Mouse (Mus musculus) thymus, adult 18-20 months (tissue): ENCODE data around the gene Tex13c2.
A peak's percentile ranks its signal among the peaks of the same experiment; 100 is the strongest.

Experiments
- DNase-seq, 2 experiments: peaks; one replicate each; pipeline ENCODE4 v3.0.0; 2022; ENCODE audit warnings: mixed read lengths in 2 of 2

Gene Tex13c2

GRCm38 (mm10) chrX:42489446-42489845 lies at the start of gene Tex13c2:
Gene Tex13c2 (plus strand): TSS chrX:42489691.
- DNase-seq, result no peak

DNA sequence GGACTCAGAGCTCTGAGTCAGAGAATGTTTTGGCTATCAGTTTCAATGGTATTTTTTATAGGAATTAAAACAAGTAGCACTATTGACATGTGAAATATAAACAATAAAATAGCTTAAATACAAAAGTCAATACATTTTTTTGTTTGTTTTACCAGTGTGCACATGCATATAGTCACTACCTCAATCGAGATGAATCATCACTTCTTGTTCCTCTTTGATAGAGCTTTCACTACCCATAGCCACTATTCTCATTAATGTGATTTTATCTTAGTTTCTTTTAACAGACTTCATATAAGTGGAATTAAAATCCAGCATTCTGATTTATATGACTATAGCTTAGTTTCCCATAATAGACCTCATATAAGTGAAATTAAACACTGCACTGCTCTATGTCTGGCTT lies 39.2 kb upstream of the Tex13c2 start:
- DNase-seq, result no peak

GRCm38 (mm10) chrX:42453001-42453400 lies 36.5 kb upstream of the Tex13c2 start:
- no peak for DNase-seq

DNA sequence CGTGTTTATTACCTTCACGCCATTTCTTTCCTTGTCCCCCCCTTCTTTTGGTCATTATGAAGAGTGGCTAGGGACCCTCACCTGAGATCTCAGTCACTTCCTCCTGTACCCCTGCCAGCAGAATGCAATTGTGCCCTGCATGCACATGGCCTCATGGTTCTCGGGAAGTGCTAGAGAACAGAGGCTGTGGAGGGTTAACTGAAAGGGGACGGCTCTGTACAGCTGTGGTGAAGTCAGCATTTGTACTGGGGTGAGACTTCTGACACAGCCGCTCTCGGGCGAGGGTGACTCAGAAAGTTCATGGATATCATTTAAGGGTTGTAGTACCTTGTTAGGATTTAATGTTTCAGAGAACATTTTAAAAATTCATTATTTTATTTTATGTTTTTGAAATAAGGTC lies 35.0 kb upstream of the Tex13c2 start:
- DNase-seq, result peak; percentile 24 to 55

DNA sequence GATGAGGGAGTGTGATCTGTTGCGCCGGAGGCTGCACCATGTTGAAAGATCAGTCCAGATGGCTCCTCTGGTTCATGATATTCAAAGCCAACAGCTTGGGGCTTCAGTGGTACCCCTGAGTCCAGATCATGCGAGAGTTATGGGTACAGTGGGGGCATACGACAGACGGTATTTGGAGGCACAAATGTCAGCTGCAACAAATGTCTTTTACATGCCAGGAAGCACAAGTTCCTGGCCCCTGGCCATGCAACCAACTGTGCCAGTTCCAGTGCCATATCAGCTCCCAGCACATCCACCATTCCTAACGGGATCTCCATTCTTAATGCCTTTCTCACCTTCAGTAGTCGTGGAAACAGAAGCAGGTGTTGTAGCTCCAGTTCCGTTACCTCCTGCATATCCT lies 845 bp downstream of the Tex13c2 start:
- DNase-seq, result no peak

GRCm38 (mm10) chrX:42500538-42500937 lies 11.0 kb downstream of the Tex13c2 start:
- no peak for DNase-seq

- peak; percentile 44 to 77 for DNase-seq
Observed at GRCm38 (mm10) chrX:42502291-42503043, 13.0 kb downstream of the Tex13c2 start, which contains the start of gene Sh2d1a. Gene Sh2d1a (plus strand): TSS chrX:42502453.

GRCm38 (mm10) chrX:42511105-42511504 lies 21.6 kb downstream of the Tex13c2 start:
- DNase-seq, result no peak

DNA sequence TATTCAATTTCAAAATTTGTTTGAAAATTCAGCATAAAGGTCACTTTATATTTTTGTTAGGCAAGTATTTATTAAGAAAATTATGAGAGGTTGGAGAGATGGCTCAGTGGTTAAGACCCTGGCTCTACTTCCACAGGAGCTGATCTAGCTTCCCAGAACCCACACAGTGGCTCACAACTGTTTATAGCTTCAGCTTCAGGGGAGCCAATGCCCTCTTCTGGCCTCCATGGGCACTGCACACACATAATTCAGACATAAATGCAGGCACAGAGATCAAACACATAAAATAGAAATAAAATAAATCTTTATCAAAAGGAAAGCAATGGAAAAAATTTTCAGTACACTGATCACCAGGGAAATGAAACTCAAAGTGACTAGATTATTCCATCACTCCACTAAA lies 23.1 kb downstream of the Tex13c2 start:
- peak in 1 of 2 experiments; percentile 39 for DNase-seq

DNA sequence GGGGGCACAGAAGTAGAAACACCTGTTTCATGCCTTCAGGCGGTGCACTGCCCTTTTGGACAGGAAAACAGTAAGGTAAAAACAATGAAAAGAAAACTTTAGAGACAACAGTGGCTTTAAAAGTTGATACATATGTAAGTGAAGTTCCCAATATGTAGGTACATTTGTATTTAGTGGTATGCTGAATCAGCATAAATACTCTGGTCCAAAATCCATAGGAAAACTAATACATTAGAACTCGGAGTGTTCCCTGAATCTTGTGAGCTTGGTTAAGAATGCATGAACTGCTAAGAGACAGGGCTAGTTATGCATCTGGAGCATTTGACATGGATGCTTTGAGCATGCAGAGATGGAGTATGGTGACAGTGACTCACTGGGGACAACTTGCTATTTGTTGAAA lies 33.4 kb downstream of the Tex13c2 start:
- DNase-seq, result no peak

- no peak for DNase-seq
Observed at GRCm38 (mm10) chrX:42530703-42531102, 41.2 kb downstream of the Tex13c2 start.

DNA sequence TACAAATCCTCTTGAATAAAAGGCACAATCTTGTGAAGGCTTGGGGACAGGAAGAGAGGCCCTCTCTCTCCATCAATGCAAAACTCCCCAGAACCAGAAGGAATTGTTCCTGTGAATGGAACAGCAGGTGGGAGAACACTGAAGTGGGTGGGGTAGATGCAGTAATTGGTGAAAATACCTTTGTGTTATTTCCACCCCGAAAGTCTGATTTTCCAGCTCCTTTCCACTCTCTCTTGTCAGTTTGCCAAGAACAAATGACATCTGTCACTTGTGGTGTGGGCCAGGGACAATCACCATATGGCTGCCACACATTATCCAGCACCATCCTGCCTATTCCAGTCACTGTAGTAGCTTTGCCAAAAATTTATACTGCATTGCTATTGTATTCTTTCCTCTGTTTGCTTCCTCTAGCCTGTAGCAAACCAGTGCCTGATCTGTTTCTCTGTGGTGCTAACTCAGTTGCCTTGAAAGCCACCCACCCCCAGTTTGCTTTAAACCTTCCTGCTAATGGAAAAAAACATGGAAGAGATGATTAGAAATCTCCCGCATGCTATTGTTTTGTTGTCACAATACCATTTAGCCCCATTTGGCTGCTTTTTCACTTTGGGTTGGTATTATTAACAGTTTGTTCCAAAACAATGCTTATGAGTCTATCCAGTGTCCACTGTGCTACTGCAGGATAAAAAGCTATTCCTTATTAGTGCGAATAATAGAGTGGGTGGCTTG lies 50.7 kb downstream of the Tex13c2 start:
- DNase-seq, result peak in 1 of 2 experiments; percentile 20

- peak; percentile 16 to 53 for DNase-seq
Observed at GRCm38 (mm10) chrX:42540756-42541053, 51.2 kb downstream of the Tex13c2 start.
